Mouse (Mus musculus) cortical plate, adult 2 months (tissue): ENCODE measurements at regions not wholly inside any gene's neighbourhood (a gene's known extent, or its start where the extent isn't known, plus 50 kb on each side); places are given as distances from the start of the nearest gene placed in this dataset.

ENCODE experiments used
- CTCF ChIP-seq: fragments of 200-500 bp; IDR thresholded peaks from 2 replicates; pipeline ENCODE4 v1.5.1; 2011; ENCODE audit warnings: mild to moderate bottlenecking, control low read depth, low read length; ENCODE audit not compliant: insufficient read depth; ENCODE audit errors: extremely low read depth
- POLR2A ChIP-seq: fragments of 200-500 bp; IDR thresholded peaks from 2 replicates; pipeline ENCODE4 v1.6.1; 2011; ENCODE audit warnings: mild to moderate bottlenecking, low read length, control low read depth; ENCODE audit not compliant: insufficient read depth; ENCODE audit errors: extremely low read depth

DNA sequence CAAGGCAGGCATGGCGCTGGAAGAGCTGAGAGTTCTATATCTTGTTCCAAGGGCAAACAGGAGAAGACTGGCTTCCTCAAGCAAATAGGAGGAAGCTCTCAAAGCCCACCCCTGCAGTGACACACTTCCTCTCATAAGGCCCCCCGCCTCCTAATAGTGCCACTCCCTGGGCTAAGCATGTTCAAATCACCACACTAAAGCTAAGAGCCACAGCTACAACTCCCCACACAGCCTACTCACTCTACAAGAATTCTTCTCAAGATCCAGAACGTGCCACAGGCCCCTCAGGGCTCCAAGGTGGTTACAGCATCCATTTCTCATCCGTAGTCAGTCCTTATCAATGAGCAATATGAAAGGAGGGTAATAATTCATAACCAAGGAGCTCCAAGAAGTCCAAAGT, 103.4 kb upstream of the Map4k3 start:
- TF ChIP-seq CTCF (no peak), POLR2A (no peak)
